12 mouse cellular contexts compared by ENCODE assay signal in the genomic region with DNA sequence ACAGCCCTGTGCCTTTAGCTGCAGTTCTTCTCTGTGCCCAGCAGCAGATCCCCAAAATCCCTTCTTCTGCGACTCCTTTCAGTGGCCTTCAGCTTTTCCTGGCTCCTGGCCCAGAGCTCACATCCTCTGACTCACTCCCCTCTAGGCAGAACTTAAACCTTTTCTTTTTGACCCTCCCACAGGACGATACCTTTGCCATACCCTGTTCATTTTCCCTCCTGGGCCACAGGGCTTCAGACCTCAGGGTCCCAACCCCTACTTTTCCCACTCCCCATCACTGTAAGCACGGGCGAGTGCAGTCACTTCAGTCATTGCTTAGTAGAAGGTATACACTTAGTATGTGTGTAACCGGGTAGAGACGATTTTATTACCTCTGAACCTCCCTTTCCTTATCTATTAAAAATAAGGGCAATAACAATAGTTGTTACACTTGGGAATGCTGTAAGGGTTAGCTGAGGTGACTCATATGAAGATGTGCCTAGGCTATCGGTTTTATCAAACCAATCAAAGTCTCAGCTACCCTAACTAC. TPM values are rescaled to one million over a fixed set of nuclear protein-coding genes. Genes with fewer than 3 reads are reported as not detected.
DNase-seq lines count a peak whose midpoint lies in the region; ATAC-seq lines count a peak whose summit lies in the region.
"Had no signal": no experiment of that assay in that cellular context is flagged by ENCODE, and none has a peak within 500 bp of the region (broad histone marks: within the 10 kb centered on the region; RNA-seq: fewer than 3 reads in every experiment).

No protein-coding gene starts in this region.

- peak; percentile 19 for DNase-seq in kidney, adult 9 months
- no peak for DNase-seq in kidney, adult 8-10 months
- peak; percentile 10 for DNase-seq in urinary bladder, postnatal 14 days (ENCODE audit: low spot score)
- no peak for DNase-seq in urinary bladder, postnatal 36 days (ENCODE audit: low spot score in 2 of 2)
- DNase-seq in cerebellum, adult 18-20 months = no peak
- no peak for DNase-seq in layer of hippocampus, adult 18-20 months (ENCODE audit: low spot score in 2 of 2)
- DNase-seq: right cerebral cortex, postnatal 14 days had no signal

- 0 out of 2 replicates have a peak, but pooled peaks have one; percentile 34 for ATAC-seq in erythroid progenitor cell, adult 5-6 weeks (replicated peaks; ENCODE audit: low FRiP score, poor library complexity, severe bottlenecking)

RNA-seq across cellular contexts. Expression of a gene that starts 7.0 kb away (rescaled TPM):
- total RNA-seq in erythroid progenitor cell, adult 5-6 weeks (2015; ENCODE audit: low replicate concordance) = 1.3 TPM in 1 of 2 replicates, not detected in the other
- total RNA-seq in erythroid progenitor cell, adult 5-6 weeks (2017; ENCODE audit: low replicate concordance) = not detected in 2 replicates
- total RNA-seq in layer of hippocampus, adult 18-20 months (2021) = not detected
- total RNA-seq: gastrocnemius, adult 2 months; hindbrain, postnatal 0 days; left cerebral cortex, postnatal 36 days; megakaryocyte progenitor cell, adult 5-6 weeks had no signal

RNA-seq across cellular contexts. Expression of a gene that starts 25.5 kb away (rescaled TPM):
- total RNA-seq in erythroid progenitor cell, adult 5-6 weeks (2015; ENCODE audit: low replicate concordance) = not detected in 2 replicates
- not detected in 2 replicates for total RNA-seq in erythroid progenitor cell, adult 5-6 weeks (2017; ENCODE audit: low replicate concordance)
- total RNA-seq in layer of hippocampus, adult 18-20 months (2021) = under 1 TPM; 0.51 to 0.97 TPM
- total RNA-seq: gastrocnemius, adult 2 months; megakaryocyte progenitor cell, adult 5-6 weeks had no signal

Comparison
In these comparisons a context has a peak if more than half of its experiments do, and no peak if none do; other contexts are left out.
1. DNase-seq: peak in kidney, adult 9 months (single experiment) and urinary bladder, postnatal 14 days (single experiment); none in kidney, adult 8-10 months (0 of 2), urinary bladder, postnatal 36 days (0 of 2), cerebellum, adult 18-20 months (0 of 2) and layer of hippocampus, adult 18-20 months (0 of 2).